Mouse (Mus musculus) layer of hippocampus, postnatal 36 days (tissue): Measurements from ENCODE around the gene Comt. TPM values are rescaled to one million over a fixed set of nuclear protein-coding genes. Genes with fewer than 3 reads are reported as not detected.

ENCODE experiments used
- DNase-seq, 2 experiments: peaks; one replicate each; pipeline ENCODE4 v3.0.0; 2022
- total RNA-seq, 2 experiments: library from RNA; stranded (reverse); gene quantifications; 2 replicates each; pipeline ENCODE4 v1.2.3; 2021

Gene Comt
- total RNA-seq, 2 experiments from 2014 or later = 66.3 to 68.1 TPM

- no peak for DNase-seq
Measured at GRCm38 (mm10) chr16:18387704-18388582, 38.7 kb downstream of the Comt start.

- DNase-seq = no peak
Measured at GRCm38 (mm10) chr16:18386972-18387371, 39.7 kb downstream of the Comt start.

- DNase-seq = no peak
Measured at GRCm38 (mm10) chr16:18386451-18386850, 40.2 kb downstream of the Comt start.

- no peak for DNase-seq
Measured at GRCm38 (mm10) chr16:18385411-18385810, 41.2 kb downstream of the Comt start.

GRCm38 (mm10) chr16:18384659-18385058, 42.0 kb downstream of the Comt start:
- DNase-seq = no peak

GRCm38 (mm10) chr16:18384211-18384610, 42.4 kb downstream of the Comt start:
- no peak for DNase-seq

- no peak for DNase-seq
Measured at GRCm38 (mm10) chr16:18383756-18384155, 42.9 kb downstream of the Comt start.

- DNase-seq = no peak
Measured at GRCm38 (mm10) chr16:18383045-18383726, 43.5 kb downstream of the Comt start.

GRCm38 (mm10) chr16:18381621-18382258, 44.9 kb downstream of the Comt start:
- DNase-seq = no peak

GRCm38 (mm10) chr16:18380495-18381063, 46.1 kb downstream of the Comt start:
- DNase-seq = no peak

- DNase-seq = no peak
Measured at GRCm38 (mm10) chr16:18379338-18380001, 47.2 kb downstream of the Comt start.

- DNase-seq = no peak
Measured at GRCm38 (mm10) chr16:18378489-18378888, 48.2 kb downstream of the Comt start.

- no peak for DNase-seq
Measured at GRCm38 (mm10) chr16:18377203-18377602, 49.4 kb downstream of the Comt start.

- DNase-seq = no peak
Measured at GRCm38 (mm10) chr16:18376297-18376954, 50.2 kb downstream of the Comt start.

- DNase-seq = no peak
Measured at GRCm38 (mm10) chr16:18373632-18374031, 53.0 kb downstream of the Comt start.

GRCm38 (mm10) chr16:18370197-18370596, 56.5 kb downstream of the Comt start:
- DNase-seq = no peak

- no peak for DNase-seq
Measured at GRCm38 (mm10) chr16:18366849-18367248, 59.8 kb downstream of the Comt start.

- DNase-seq = no peak
Measured at GRCm38 (mm10) chr16:18362948-18363347, 63.7 kb downstream of the Comt start.

- no peak for DNase-seq
Measured at GRCm38 (mm10) chr16:18360151-18360805, 66.4 kb downstream of the Comt start.

GRCm38 (mm10) chr16:18357977-18358376, 68.7 kb downstream of the Comt start:
- no peak for DNase-seq

- DNase-seq = no peak
Measured at GRCm38 (mm10) chr16:18356961-18357360, 69.7 kb downstream of the Comt start.
